ENCODE assay signal across 7 mouse cellular contexts in genomic region chr7:16221582-16222272, GRCm38 (mm10). TPM values are rescaled to one million over a fixed set of nuclear protein-coding genes. Genes with fewer than 3 reads are reported as not detected.
DNase-seq lines count a peak whose midpoint lies in the region; ATAC-seq lines count a peak whose summit lies in the region.

Gene Dhx34 (minus strand): TSS chr7:16222037.

- no peaks in the 10 kb centered on the region; the same call in 1 of the 2 replicates for H3K36me3 ChIP-seq in embryonic facial prominence, embryonic 11.5 days (replicated peaks; ENCODE audit: control insufficient read depth, insufficient read depth, low read depth, low read length)
- peaks cover 25% of the 10 kb centered on the region for H3K36me3 ChIP-seq in limb, embryonic 10.5 days
- peaks cover 22% of the 10 kb centered on the region for H3K36me3 ChIP-seq in midbrain, embryonic 13.5 days

- H3K27ac ChIP-seq in embryonic facial prominence, embryonic 11.5 days (replicated peaks; ENCODE audit: low read depth, low read length), result peak within 1 kb of the TSS; percentile 59; the same call in 1 of the 2 replicates
- H3K27ac ChIP-seq in limb, embryonic 10.5 days, result peak within 1 kb of the TSS; percentile 94
- peak within 1 kb of the TSS; percentile 61 for H3K27ac ChIP-seq in midbrain, embryonic 13.5 days

- WGBS in embryonic facial prominence, embryonic 11.5 days, result under 1% methylated on average over 34 of the region's 34 CpGs
- WGBS in limb, embryonic 10.5 days, result 2% methylated on average over 34 of the region's 34 CpGs
- WGBS in midbrain, embryonic 13.5 days, result 1% methylated on average over 34 of the region's 34 CpGs

- no peaks in the 10 kb centered on the region for H3K27me3 ChIP-seq in embryonic facial prominence, embryonic 11.5 days (ENCODE audit: control insufficient read depth, insufficient read depth, low read length)
- no peaks in the 10 kb centered on the region for H3K27me3 ChIP-seq in limb, embryonic 10.5 days (ENCODE audit: low read depth, poor library complexity, severe bottlenecking)
- H3K27me3 ChIP-seq in midbrain, embryonic 13.5 days, result no peaks in the 10 kb centered on the region

- H3K4me2 ChIP-seq in embryonic facial prominence, embryonic 11.5 days (ENCODE audit: low read depth, low read length), result peak within 1 kb of the TSS; percentile 65
- H3K4me2 ChIP-seq in midbrain, embryonic 13.5 days (replicated peaks), result peak within 1 kb of the TSS; percentile 69

- no peaks in the 10 kb centered on the region for H3K4me1 ChIP-seq in embryonic facial prominence, embryonic 11.5 days (ENCODE audit: control insufficient read depth, insufficient read depth, low read length)
- H3K4me1 ChIP-seq in limb, embryonic 10.5 days, result peaks cover 10% of the 10 kb centered on the region
- peaks cover 16% of the 10 kb centered on the region for H3K4me1 ChIP-seq in midbrain, embryonic 13.5 days (replicated peaks)

- H3K4me3 ChIP-seq in embryonic facial prominence, embryonic 11.5 days (ENCODE audit: low read depth, low read length), result peak within 1 kb of the TSS; percentile 69
- H3K4me3 ChIP-seq in limb, embryonic 10.5 days, result peak within 1 kb of the TSS; percentile 78
- peak within 1 kb of the TSS; percentile 65 for H3K4me3 ChIP-seq in midbrain, embryonic 13.5 days (replicated peaks)

- H3K9ac ChIP-seq in embryonic facial prominence, embryonic 11.5 days (replicated peaks; ENCODE audit: low read length), result peak within 1 kb of the TSS; percentile 92
- H3K9ac ChIP-seq in midbrain, embryonic 13.5 days (replicated peaks), result peak within 1 kb of the TSS; percentile 78

- peak; percentile 94 for ATAC-seq in embryonic facial prominence, embryonic 11.5 days (replicated peaks; ENCODE audit: insufficient number of reproducible peaks, low FRiP score, low TSS enrichment, low read depth)
- peak; percentile 93 for ATAC-seq in granulocyte monocyte progenitor cell, adult 5-6 weeks (replicated peaks; ENCODE audit: poor library complexity, severe bottlenecking)
- ATAC-seq in midbrain, embryonic 13.5 days, result peak; percentile 96

- no peaks in the 10 kb centered on the region for H3K9me3 ChIP-seq in embryonic facial prominence, embryonic 11.5 days (replicated peaks; ENCODE audit: control insufficient read depth, low read length)
- no peaks in the 10 kb centered on the region for H3K9me3 ChIP-seq in limb, embryonic 10.5 days (replicated peaks)
- H3K9me3 ChIP-seq in midbrain, embryonic 13.5 days, result no peaks in the 10 kb centered on the region

- DNase-seq in adrenal gland, postnatal 14 days, result peak; percentile 97
- peak; percentile 97 for DNase-seq in embryonic facial prominence, embryonic 11.5 days (ENCODE audit: low spot score)
- peak; percentile 95 for DNase-seq in kidney, adult 11 months
- DNase-seq in limb, embryonic 10.5 days (ENCODE audit: low spot score), result peak; percentile 99
- peak; percentile 97 for DNase-seq in spleen, adult 12 weeks (ENCODE audit: low spot score)

RNA-seq across cellular contexts. Expression of gene Dhx34, which starts in this region (rescaled TPM):
- 12.3 and 13.7 TPM in 2 replicates for total RNA-seq in adrenal gland, postnatal 14 days (2021)
- 6.6 and 9.9 TPM in 2 replicates for polyA plus RNA-seq in embryonic facial prominence, embryonic 11.5 days (2014; fragmentation: Nextera tagmentation; extraction: Ambion mirVana)
- total RNA-seq in granulocyte monocyte progenitor cell, adult 5-6 weeks (2014; fragmentation: Nextera tagmentation), result 5.5 and 8.7 TPM in 2 replicates
- 4.4 and 9.4 TPM in 2 replicates for total RNA-seq in granulocyte monocyte progenitor cell, adult 5-6 weeks (2017)
- 19.8 and 20.0 TPM in 2 replicates for polyA plus RNA-seq in limb, embryonic 10.5 days (2016; fragmentation: Nextera tagmentation; extraction: Ambion mirVana)
- polyA plus RNA-seq in midbrain, embryonic 13.5 days (2015; fragmentation: Nextera tagmentation; extraction: Ambion mirVana), result 15.6 and 16.8 TPM in 2 replicates

Comparison
In these comparisons a context has a peak if more than half of its experiments do, and no peak if none do; other contexts are left out.
1. Peak in every context shown above with its lines: DNase-seq, ATAC-seq, H3K4me3 ChIP-seq and H3K27ac ChIP-seq.